Mouse (Mus musculus) hindbrain, embryonic 12.5 days (tissue): ENCODE measurements around the gene Olfr92. TPM values are rescaled to one million over a fixed set of nuclear protein-coding genes. Genes with fewer than 3 reads are reported as not detected.

Experiments used
- polyA plus RNA-seq: library from polyadenylated mRNA; unstranded; fragments of >200 nt; fragmentation: Nextera tagmentation; extraction: Ambion mirVana; gene quantifications from 2 replicates; pipeline ENCODE4 v1.2.1, GENCODE M21; 2016

Olfr92 gene
- polyA plus RNA-seq, 1 experiment from 2014 or later, result not detected

Other genes with a start within 250 kb of the Olfr92 start
- gene Trim40, start 230.0 kb downstream of the Olfr92 start, polyA plus RNA-seq, result not detected in 2 replicates
- gene Trim31, start 222.0 kb downstream of the Olfr92 start, polyA plus RNA-seq, result not detected in 2 replicates
- 1.4 and 1.5 TPM in 2 replicates for gene Rnf39, start 177.2 kb downstream of the Olfr92 start, polyA plus RNA-seq
- 131 and 137 TPM in 2 replicates for gene Ppp1r11, start 168.3 kb downstream of the Olfr92 start, polyA plus RNA-seq
- 70.7 and 77.0 TPM in 2 replicates for gene Znrd1, start 161.5 kb downstream of the Olfr92 start, polyA plus RNA-seq
- 5.0 and 6.6 TPM in 2 replicates for gene Znrd1as, start 161.5 kb downstream of the Olfr92 start, polyA plus RNA-seq
- gene 2410137M14Rik, start 138.9 kb downstream of the Olfr92 start, polyA plus RNA-seq, result 0.50 TPM in 1 of 2 replicates, not detected in the other
- 1.6 and 2.3 TPM in 2 replicates for gene H2-M5, start 130.6 kb downstream of the Olfr92 start, polyA plus RNA-seq
- 208 and 223 TPM in 2 replicates for gene Zfp57, start 118.9 kb downstream of the Olfr92 start, polyA plus RNA-seq
- gene Mog, start 96.7 kb downstream of the Olfr92 start, polyA plus RNA-seq, result 0.85 and 1.3 TPM in 2 replicates
- gene Gabbr1, start 74.1 kb downstream of the Olfr92 start, polyA plus RNA-seq, result 41.8 and 42.1 TPM in 2 replicates
- gene Olfr90, start 31.6 kb downstream of the Olfr92 start, polyA plus RNA-seq, result 0.18 TPM in 1 of 2 replicates, not detected in the other
- gene Olfr91, start 21.8 kb downstream of the Olfr92 start, polyA plus RNA-seq, result 0.05 TPM in 1 of 2 replicates, not detected in the other
- gene Olfr93, start 41.4 kb upstream of the Olfr92 start, polyA plus RNA-seq, result not detected in 2 replicates
- gene Ubd, start 73.8 kb upstream of the Olfr92 start, polyA plus RNA-seq, result not detected in 2 replicates
- not detected in 2 replicates for gene Olfr94, start 80.9 kb upstream of the Olfr92 start, polyA plus RNA-seq
- gene Olfr95, start 93.0 kb upstream of the Olfr92 start, polyA plus RNA-seq, result not detected in 2 replicates
- gene Olfr96, start 100.1 kb upstream of the Olfr92 start, polyA plus RNA-seq, result not detected in 2 replicates
- not detected in 2 replicates for gene Olfr97, start 117.2 kb upstream of the Olfr92 start, polyA plus RNA-seq
- not detected in 2 replicates for gene Olfr98, start 143.7 kb upstream of the Olfr92 start, polyA plus RNA-seq
- 0.92 and 0.95 TPM in 2 replicates for gene H2-M3, start 150.1 kb upstream of the Olfr92 start, polyA plus RNA-seq
- not detected in 2 replicates for gene Olfr99, start 163.4 kb upstream of the Olfr92 start, polyA plus RNA-seq
- not detected in 2 replicates for gene Olfr101, start 184.2 kb upstream of the Olfr92 start, polyA plus RNA-seq
- gene Olfr102, start 197.0 kb upstream of the Olfr92 start, polyA plus RNA-seq, result not detected in 2 replicates
- not detected in 2 replicates for gene Olfr103, start 219.6 kb upstream of the Olfr92 start, polyA plus RNA-seq
- gene Olfr104-ps, start 239.5 kb upstream of the Olfr92 start, polyA plus RNA-seq, result not detected in 2 replicates